11 mouse cellular contexts compared by ENCODE assay signal in the genomic region with DNA sequence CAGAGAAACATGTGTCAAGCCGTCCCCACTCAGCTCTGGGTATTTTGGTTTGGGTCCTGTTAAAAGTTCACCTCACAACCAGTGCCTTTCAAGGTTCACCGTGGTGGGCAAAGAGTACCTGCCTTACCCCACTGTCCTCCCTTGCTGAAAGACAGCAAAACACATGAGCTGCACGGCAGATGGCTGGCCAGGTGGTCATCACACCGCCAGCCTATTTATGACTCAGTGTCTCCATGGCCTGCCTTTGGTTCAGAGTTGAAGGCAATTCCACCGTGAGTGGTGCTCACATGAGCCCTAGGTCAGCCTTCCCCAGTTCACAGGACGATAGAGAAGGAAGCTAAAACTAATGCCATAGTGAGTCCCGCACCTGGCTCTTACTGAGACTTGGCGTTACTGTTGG. TPM values are rescaled to one million over a fixed set of nuclear protein-coding genes. Genes with fewer than 3 reads are reported as not detected.
"Had no signal": no experiment of that assay in that cellular context is flagged by ENCODE, and none has a peak within 500 bp of the region (broad histone marks: within the 10 kb centered on the region; RNA-seq: fewer than 3 reads in every experiment).

No protein-coding gene starts in this region.

- H3K27ac ChIP-seq: limb, embryonic 13.5 days; liver, embryonic 14.5 days; midbrain, embryonic 12.5 days; stomach, embryonic 15.5 days had no signal

- H3K9me3 ChIP-seq: limb, embryonic 13.5 days; midbrain, embryonic 12.5 days; stomach, embryonic 15.5 days had no signal

- DNase-seq: kidney, postnatal 14 days; left cerebral cortex, postnatal 4 days; lung, adult 18-20 months; thymus, adult 2 months; thymus, postnatal 25 days had no signal

- H3K9ac ChIP-seq: limb, embryonic 13.5 days; liver, embryonic 14.5 days; midbrain, embryonic 12.5 days; stomach, embryonic 15.5 days had no signal

- H3K27me3 ChIP-seq: limb, embryonic 13.5 days; midbrain, embryonic 12.5 days; stomach, embryonic 15.5 days had no signal

- H3K4me3 ChIP-seq: limb, embryonic 13.5 days; midbrain, embryonic 12.5 days; stomach, embryonic 15.5 days had no signal

- H3K4me2 ChIP-seq: limb, embryonic 13.5 days; midbrain, embryonic 12.5 days; stomach, embryonic 15.5 days had no signal

- H3K4me1 ChIP-seq: limb, embryonic 13.5 days; midbrain, embryonic 12.5 days; stomach, embryonic 15.5 days had no signal

RNA-seq across cellular contexts. Expression of a gene that starts 37.7 kb away (rescaled TPM):
- total RNA-seq: liver, adult 2 months; megakaryocyte-erythroid progenitor cell, adult 5-6 weeks had no signal
- polyA plus RNA-seq: liver, adult 2 months had no signal
